Mouse (Mus musculus) hindbrain, embryonic 13.5 days (tissue): ENCODE measurements around the gene Cdkn3. TPM values are rescaled to one million over a fixed set of nuclear protein-coding genes. Genes with fewer than 3 reads are reported as not detected.
"Not testable (repeated sequence)": the region's sequence is repeated elsewhere in the genome, so short reads cannot be mapped to it uniquely, and the experiment has no call there.

Experiments
- ATAC-seq: fragments of 200-750 bp; cut with Nextera tagmentation; 2 replicates; pipeline ENCODE4 v1.8.0; 2017; ENCODE audit warnings: moderate TSS enrichment; ENCODE audit not compliant: low FRiP score
- H3K27ac ChIP-seq: fragments of 300-500 bp; sonication (generic); 2 replicates; pipeline ENCODE4 v1.5.1; 2015; ENCODE audit warnings: inconsistent platforms, mild to moderate bottlenecking, moderate library complexity
- H3K27me3 ChIP-seq: fragments of 300-500 bp; sonication (generic); 2 replicates; pipeline ENCODE4 v1.6.1; 2015; ENCODE audit warnings: mild to moderate bottlenecking, inconsistent platforms
- H3K36me3 ChIP-seq: fragments of 300-500 bp; sonication (generic); 2 replicates; pipeline ENCODE4 v1.6.1; 2015; ENCODE audit warnings: mild to moderate bottlenecking, inconsistent platforms
- H3K4me1 ChIP-seq: fragments of 300-500 bp; sonication (generic); replicated peaks from 2 replicates; pipeline ENCODE4 v1.6.1; 2015; ENCODE audit warnings: inconsistent platforms
- H3K4me2 ChIP-seq: fragments of 300-500 bp; sonication (generic); 2 replicates; pipeline ENCODE4 v1.6.1; 2015; ENCODE audit warnings: inconsistent platforms, mild to moderate bottlenecking, moderate library complexity
- H3K4me3 ChIP-seq: fragments of 300-500 bp; sonication (generic); 2 replicates; pipeline ENCODE4 v1.5.1; 2015; ENCODE audit warnings: mild to moderate bottlenecking, inconsistent platforms
- H3K9ac ChIP-seq: fragments of 300-500 bp; sonication (generic); 2 replicates; pipeline ENCODE4 v1.6.1; 2015; ENCODE audit warnings: mild to moderate bottlenecking, inconsistent platforms
- H3K9me3 ChIP-seq: fragments of 300-500 bp; sonication (generic); 2 replicates; pipeline ENCODE4 v1.6.1; 2016; ENCODE audit warnings: inconsistent platforms
- WGBS: fragments of 180-500 bp; shearing (Covaris S2); methylation state at CpG from one replicate; pipeline ENCODE4 v1.1.7; 2015; 5-methylcytosine and 5-hydroxymethylcytosine counted together
- polyA plus RNA-seq: library from polyadenylated mRNA; unstranded; fragments of >200 nt; fragmentation: Nextera tagmentation; extraction: Ambion mirVana; gene quantifications from 2 replicates; pipeline ENCODE4 v1.2.1, GENCODE M21; 2015

Cdkn3 gene
- polyA plus RNA-seq = 11.0 and 15.2 TPM in 2 replicates

DNA sequence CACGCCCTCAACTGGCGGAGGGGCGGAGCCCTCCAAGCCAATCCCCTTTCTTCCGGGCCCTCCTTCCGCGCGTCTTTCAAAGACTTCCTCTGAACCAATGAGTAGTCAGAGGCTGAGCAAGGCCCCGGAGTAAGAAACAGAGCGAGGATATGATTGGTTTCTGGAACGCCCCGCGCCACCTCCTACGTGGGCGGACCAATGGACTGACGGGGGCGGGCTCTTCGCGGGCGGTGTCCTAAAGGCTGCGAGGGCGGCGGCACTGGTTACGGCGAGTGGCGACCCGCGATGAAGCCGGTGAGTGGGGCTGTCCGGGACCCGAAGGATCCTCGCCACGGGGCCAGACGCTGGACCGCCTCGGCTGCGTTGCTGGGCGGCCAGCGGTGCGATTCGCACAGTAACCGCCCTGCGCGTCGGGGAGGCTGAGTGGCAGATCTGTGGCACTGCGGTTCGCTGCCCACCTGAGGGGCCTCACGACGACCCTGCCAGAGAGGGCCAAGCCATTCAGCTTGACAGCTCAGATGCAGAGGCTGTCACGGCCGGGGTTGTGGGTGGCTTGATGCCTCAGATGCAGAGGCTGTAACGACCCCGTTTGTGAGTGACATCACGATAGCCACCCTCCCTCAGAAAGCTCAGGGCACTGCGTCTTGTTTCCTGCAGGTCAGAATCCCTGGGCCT lies at the start of gene Cdkn3:
Gene Cdkn3 (plus strand): TSS at position 187 of the 675 bp plus-strand sequence.
- Histone ChIP-seq H3K9me3 (peaks cover 7% of the 10 kb centered on the region; the same call in 1 of the 2 replicates), H3K4me3 (peak within 1 kb of the TSS; percentile 60), H3K4me2 (peak within 1 kb of the TSS; percentile 93), H3K9ac (peak within 1 kb of the TSS; percentile 79), H3K4me1 (peaks cover 11% of the 10 kb centered on the region), H3K27me3 (no peaks in the 10 kb centered on the region), H3K36me3 (no peaks in the 10 kb centered on the region), H3K27ac (no peak within 1 kb of the TSS)
- WGBS = under 1% methylated on average over 54 of the region's 54 CpGs
- ATAC-seq = peak; percentile 100

DNA sequence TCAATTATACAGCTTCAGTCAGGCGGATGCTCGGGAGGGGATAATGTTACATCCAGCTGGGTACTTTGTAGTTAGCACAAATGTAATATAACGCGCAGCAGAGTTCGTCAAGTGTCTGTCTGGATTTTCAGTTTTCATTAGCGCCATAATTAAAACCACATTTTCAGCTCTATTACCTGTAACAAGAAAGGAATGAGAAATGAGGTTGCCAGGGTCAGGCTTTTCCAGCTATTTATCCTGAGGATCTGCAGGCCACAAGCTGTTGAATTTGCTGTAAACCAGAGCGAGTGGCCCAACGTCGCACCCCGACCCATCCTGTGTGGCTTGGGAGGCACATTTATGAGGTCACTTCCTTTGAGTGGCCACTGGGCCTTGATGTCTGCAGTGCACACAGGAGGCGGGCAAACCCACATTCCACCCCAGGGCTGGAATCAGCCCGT lies 41.8 kb upstream of the Cdkn3 start:
- Histone ChIP-seq H3K9ac (no peak overlapping the region), H3K4me2 (no peak overlapping the region), H3K27me3 (no peaks in the 10 kb centered on the region), H3K9me3 (no peaks in the 10 kb centered on the region), H3K36me3 (no peaks in the 10 kb centered on the region), H3K4me1 (no peaks in the 10 kb centered on the region), H3K4me3 (no peak overlapping the region), H3K27ac (no peak overlapping the region)
- ATAC-seq = no peak
- WGBS = 62% methylated on average over 12 of the region's 12 CpGs

DNA sequence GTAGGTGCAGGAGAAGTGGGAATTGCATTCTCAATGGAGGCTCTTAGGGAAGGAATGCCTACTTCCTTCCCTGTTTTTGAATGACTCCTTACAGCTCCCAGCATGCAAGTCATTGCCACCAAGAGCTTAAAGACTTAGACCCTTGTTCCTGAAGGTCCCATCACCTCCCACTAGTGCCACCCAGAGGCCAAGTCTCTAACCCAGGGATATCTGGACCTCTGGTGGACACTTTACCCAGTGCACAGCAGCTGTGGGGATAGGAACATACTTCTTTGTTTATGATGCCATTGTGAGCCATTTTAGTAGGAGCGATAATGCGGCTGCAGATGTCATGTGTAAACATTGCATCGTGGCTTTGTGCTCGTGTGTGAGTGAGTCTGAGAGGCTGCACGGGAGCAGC lies 38.3 kb upstream of the Cdkn3 start:
- Histone ChIP-seq H3K9ac (no peak overlapping the region), H3K27ac (no peak overlapping the region), H3K4me1 (no peaks in the 10 kb centered on the region), H3K9me3 (no peaks in the 10 kb centered on the region), H3K27me3 (0 out of 2 replicates have a peak, but pooled peaks cover 4% of the 10 kb centered on the region), H3K4me3 (no peak overlapping the region), H3K36me3 (no peaks in the 10 kb centered on the region), H3K4me2 (no peak overlapping the region)
- ATAC-seq = no peak
- WGBS = 70% methylated on average over 5 of the region's 5 CpGs

DNA sequence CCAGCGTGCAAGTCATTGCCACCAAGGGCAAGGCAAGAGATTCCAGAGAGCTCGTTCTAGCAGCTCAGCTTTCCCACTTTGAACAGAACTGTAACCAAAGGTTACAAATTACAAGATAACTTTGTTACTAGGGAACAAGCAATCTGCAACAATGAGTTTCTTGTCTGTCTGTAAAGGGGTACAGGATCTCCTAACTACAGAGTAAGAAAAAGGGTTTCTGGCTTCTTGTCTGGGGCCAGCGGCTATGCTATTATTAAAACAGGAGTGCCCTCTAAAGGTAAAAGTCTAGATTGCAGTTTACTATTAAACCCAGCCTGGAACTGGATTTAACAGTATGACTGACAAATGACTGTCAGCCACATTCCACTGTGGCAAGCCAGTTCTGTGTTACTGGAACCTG lies 36.5 kb upstream of the Cdkn3 start:
- Histone ChIP-seq H3K27ac (no peak overlapping the region), H3K4me1 (no peaks in the 10 kb centered on the region), H3K9me3 (no peaks in the 10 kb centered on the region), H3K4me3 (no peak overlapping the region), H3K27me3 (0 out of 2 replicates have a peak, but pooled peaks cover 4% of the 10 kb centered on the region), H3K9ac (no peak overlapping the region; the same call in 1 of the 2 replicates), H3K36me3 (no peaks in the 10 kb centered on the region), H3K4me2 (no peak overlapping the region)
- WGBS = 32% methylated on average over 3 of the region's 3 CpGs
- ATAC-seq = 0 out of 2 replicates have a peak, but pooled peaks have one; percentile 29

DNA sequence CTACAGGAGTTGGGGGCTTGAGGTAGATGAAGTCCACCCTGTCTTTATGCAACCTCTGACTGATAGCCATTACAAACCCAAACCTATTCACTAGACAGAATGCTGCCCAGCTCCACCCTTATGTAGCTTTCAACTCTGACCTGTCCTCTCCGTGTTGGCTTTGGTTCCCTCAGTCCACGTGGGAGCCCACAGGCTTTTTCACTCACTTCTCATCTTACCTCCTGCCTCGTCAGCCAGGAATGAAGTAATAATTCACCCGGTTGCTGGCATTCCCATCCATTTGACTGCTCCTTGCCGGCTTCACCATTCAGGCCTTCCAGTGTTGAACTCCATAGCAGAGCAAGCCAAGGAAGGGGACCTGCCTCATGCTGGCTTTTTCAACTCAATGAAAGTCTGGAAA lies 35.4 kb upstream of the Cdkn3 start:
- no peaks in the 10 kb centered on the region for H3K36me3 ChIP-seq
- no peak overlapping the region for H3K9ac ChIP-seq
- H3K4me3 ChIP-seq = no peak overlapping the region
- H3K27ac ChIP-seq = no peak overlapping the region
- no peak for ATAC-seq
- H3K4me1 ChIP-seq = no peaks in the 10 kb centered on the region
- no peak overlapping the region for H3K4me2 ChIP-seq
- 0 out of 2 replicates have a peak, but pooled peaks cover 4% of the 10 kb centered on the region for H3K27me3 ChIP-seq
- no peaks in the 10 kb centered on the region for H3K9me3 ChIP-seq
- WGBS = 54% methylated on average over 5 of the region's 5 CpGs

DNA sequence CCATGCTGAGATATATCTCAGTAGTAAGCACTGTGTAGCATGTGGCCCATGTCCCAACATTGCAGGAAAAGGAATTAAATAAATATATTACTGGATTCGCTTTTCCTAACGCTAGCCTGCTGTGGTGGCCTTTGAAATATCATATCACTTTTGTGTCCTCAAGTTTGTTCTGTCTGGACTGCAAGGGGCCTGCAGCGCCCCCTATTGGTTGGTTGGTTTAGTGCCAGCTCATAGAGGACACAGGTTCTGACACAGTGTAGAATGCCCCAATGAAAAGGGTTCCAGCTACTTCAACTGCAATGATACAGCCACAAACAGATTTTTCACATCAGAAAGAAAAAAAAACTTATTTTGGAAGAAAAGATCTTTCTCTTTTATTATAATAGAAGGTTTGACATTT lies 34.6 kb upstream of the Cdkn3 start:
- Histone ChIP-seq H3K36me3 (no peaks in the 10 kb centered on the region), H3K4me2 (no peak overlapping the region), H3K4me3 (no peak overlapping the region), H3K27ac (no peak overlapping the region), H3K27me3 (0 out of 2 replicates have a peak, but pooled peaks cover 4% of the 10 kb centered on the region), H3K4me1 (no peaks in the 10 kb centered on the region), H3K9me3 (no peaks in the 10 kb centered on the region), H3K9ac (no peak overlapping the region)
- ATAC-seq = no peak
- 53% methylated on average over 3 of the region's 3 CpGs for WGBS

DNA sequence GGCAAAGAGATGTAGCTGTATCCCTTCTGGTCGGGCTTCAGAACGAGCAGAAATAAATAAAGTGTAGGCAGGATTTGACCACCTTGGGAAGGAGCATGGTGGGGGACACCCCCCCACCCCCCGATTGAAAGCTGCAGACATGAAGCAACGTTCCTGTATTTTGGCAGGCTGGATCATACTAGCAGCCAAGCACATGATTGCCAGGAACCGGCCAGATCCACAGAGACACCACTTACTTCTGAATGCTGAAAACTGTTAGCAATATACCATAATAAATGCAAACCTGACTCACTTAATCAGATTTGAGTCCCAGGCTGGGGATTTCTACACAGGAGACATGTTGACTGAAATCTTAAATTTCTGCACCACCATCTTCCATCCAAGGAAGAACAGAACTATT lies 26.1 kb upstream of the Cdkn3 start:
- 88% methylated on average over 5 of the region's 5 CpGs for WGBS
- no peaks in the 10 kb centered on the region for H3K9me3 ChIP-seq

DNA sequence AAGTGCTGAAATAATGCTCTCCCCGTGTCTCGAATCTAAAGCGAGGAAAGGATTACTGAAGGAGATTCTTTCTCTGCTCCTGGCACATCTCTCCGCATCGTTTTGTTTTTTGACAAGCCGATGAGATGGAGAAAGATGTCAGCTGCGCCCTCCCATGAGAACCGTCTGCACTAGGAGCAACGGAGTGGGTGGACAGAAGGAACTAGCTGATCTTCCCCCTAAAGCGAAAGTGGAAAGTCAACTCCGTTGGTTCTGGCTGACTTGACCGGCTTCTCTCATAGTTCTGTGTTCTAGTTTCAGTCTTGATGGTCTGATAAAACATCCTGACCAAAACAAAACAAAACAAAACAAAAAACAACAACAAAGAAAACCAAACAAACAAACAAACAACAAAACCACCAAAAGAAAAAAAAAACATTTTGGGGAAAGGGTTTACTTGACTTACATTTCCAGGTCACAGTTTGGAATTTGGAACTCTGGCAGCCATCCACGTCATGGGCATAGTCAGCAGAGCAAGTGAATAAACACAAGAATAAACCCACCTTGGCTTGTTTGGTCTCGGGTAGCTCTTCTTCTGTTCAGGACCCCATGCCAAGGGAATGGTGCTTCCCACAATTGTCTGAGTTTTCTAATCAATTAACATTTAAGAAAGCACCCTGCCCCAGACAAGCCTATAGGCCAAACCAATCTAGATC lies 25.4 kb upstream of the Cdkn3 start:
- 87% methylated on average over 14 of the region's 14 CpGs for WGBS
- H3K27me3 ChIP-seq = no peaks in the 10 kb centered on the region
- no peaks in the 10 kb centered on the region for H3K4me1 ChIP-seq
- no peaks in the 10 kb centered on the region for H3K36me3 ChIP-seq
- H3K9ac ChIP-seq = no peak overlapping the region
- H3K9me3 ChIP-seq = no peaks in the 10 kb centered on the region
- no peak overlapping the region for H3K4me3 ChIP-seq
- no peak for ATAC-seq
- no peak overlapping the region for H3K27ac ChIP-seq
- no peak overlapping the region for H3K4me2 ChIP-seq

More for the DNA sequence above, 26.1 kb upstream of the Cdkn3 start:
- no peaks in the 10 kb centered on the region for H3K36me3 ChIP-seq
- no peak overlapping the region for H3K4me2 ChIP-seq
- H3K9ac ChIP-seq = no peak overlapping the region
- no peak overlapping the region for H3K4me3 ChIP-seq
- H3K27ac ChIP-seq = no peak overlapping the region
- no peak for ATAC-seq
- no peaks in the 10 kb centered on the region for H3K4me1 ChIP-seq
- H3K27me3 ChIP-seq = no peaks in the 10 kb centered on the region

DNA sequence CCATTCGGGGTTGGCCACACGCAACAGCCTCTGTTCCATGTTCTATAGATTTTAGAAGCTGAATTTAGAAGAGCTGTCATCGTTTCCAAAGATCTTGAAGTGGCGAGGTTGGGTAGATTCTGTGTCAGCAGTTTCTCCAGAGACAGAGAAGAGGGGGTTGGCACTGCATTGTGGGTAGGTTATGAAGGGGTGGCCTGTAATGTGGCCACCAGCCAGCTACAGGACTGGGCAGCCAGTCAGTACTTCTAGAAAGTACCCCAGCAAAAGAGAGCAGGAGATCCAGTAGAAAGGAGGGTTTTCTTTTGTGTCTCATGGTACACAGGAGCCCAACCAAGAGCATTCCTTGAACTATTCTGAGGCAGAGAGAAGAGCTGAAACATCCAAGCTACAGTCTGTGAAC lies 24.0 kb upstream of the Cdkn3 start:
- Histone ChIP-seq H3K9ac (no peak overlapping the region), H3K4me1 (no peaks in the 10 kb centered on the region), H3K4me3 (no peak overlapping the region), H3K27me3 (no peaks in the 10 kb centered on the region), H3K27ac (no peak overlapping the region), H3K9me3 (no peaks in the 10 kb centered on the region), H3K36me3 (no peaks in the 10 kb centered on the region), H3K4me2 (no peak overlapping the region)
- 91% methylated on average over 4 of the region's 4 CpGs for WGBS
- no peak for ATAC-seq

DNA sequence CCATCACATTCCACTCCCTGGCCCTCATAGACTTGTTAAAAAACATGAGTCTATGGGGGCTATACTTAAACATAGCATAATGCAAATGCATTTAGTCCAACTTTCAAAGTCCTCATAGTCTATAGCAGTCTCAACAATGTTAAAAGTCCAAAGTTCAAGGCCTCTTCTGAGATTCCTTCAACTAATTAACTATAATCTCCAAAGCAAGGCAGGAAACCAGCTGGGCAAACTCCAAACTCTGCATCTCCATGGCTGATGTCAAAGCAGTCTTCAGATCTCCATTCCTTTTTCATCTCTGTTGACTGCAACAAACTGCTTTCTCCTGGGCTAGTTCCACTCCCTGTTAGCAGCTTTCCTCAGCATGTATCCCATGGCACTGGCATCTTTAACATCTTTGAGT lies 23.0 kb upstream of the Cdkn3 start:
- H3K4me1 ChIP-seq, H3K4me3 ChIP-seq, H3K9ac ChIP-seq, H3K36me3 ChIP-seq, ATAC-seq, H3K27me3 ChIP-seq, H3K27ac ChIP-seq, H3K4me2 ChIP-seq, H3K9me3 ChIP-seq: not testable (repeated sequence)

DNA sequence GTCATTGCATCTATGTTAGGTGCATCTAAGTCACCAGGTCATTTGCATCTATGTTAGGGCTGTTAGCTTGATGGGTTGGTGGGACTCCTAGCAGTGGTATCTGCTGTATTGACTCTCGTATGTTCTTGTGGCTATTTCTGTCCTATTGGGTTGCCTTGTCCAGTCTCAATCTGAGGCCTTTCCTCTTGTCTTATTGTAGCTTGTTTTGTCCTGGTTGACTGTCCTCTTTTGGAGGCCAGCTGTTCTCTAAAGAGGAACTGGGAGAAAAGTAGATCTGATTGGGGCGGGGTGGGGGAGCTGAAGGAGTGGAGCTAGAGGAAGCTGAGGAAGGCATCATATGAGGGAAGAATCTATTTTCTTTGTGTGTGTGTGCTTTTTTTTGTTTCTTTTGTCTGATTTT lies 17.7 kb upstream of the Cdkn3 start:
- no peak overlapping the region for H3K9ac ChIP-seq
- no peaks in the 10 kb centered on the region for H3K27me3 ChIP-seq
- no peak overlapping the region for H3K4me2 ChIP-seq
- 98% methylated on average over 2 of the region's 2 CpGs for WGBS
- H3K4me3 ChIP-seq = no peak overlapping the region
- H3K36me3 ChIP-seq = no peaks in the 10 kb centered on the region
- ATAC-seq = no peak
- H3K27ac ChIP-seq = no peak overlapping the region
- no peaks in the 10 kb centered on the region for H3K4me1 ChIP-seq
- no peaks in the 10 kb centered on the region for H3K9me3 ChIP-seq

DNA sequence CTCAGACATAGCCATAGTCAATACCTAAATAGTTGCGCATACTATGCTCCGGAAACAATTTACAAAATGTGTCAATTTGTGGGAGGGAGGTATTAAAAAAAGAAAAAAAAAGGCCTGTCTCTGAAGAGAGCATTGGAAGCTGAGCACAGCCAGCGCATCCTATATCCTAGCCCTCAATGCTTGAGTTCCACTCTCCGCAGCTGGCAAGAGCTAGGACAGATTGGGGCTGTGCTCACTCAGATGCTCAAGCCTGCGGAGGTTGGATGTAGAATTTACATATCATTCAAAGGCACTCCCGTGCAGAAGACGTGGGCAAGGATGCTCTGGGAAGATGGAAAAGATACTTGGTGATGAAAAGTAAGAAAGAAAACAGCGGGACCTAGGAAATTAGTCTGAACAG lies 14.9 kb upstream of the Cdkn3 start:
- no peaks in the 10 kb centered on the region for H3K27me3 ChIP-seq
- no peaks in the 10 kb centered on the region for H3K4me1 ChIP-seq
- WGBS = 92% methylated on average over 8 of the region's 8 CpGs
- H3K4me3 ChIP-seq = no peak overlapping the region
- H3K9ac ChIP-seq = no peak overlapping the region
- no peak overlapping the region for H3K4me2 ChIP-seq
- ATAC-seq = no peak
- no peaks in the 10 kb centered on the region for H3K36me3 ChIP-seq
- no peaks in the 10 kb centered on the region for H3K9me3 ChIP-seq
- no peak overlapping the region for H3K27ac ChIP-seq

DNA sequence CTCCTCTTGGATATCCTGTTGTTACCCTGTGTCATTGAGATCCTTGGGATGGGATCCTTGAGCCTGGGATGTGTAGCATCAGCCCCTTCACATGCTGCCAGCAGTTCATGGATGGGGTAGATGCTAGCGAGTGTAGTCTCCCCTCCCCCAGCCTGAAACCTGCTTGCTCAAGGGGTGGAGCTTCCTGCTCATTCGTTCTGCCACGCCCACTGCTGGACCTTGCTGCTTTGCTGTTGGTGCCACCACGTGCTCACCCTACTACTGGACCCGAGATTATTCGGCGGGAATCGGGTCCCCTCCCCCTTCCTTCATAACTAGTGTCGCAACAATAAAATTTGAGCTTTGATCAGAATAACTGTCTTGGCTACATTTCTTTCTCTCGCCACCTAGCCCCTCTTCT lies 6.0 kb upstream of the Cdkn3 start:
- not testable (repeated sequence) for H3K4me2 ChIP-seq, H3K36me3 ChIP-seq, H3K4me1 ChIP-seq, H3K27me3 ChIP-seq, H3K27ac ChIP-seq, H3K4me3 ChIP-seq, H3K9ac ChIP-seq, ATAC-seq, H3K9me3 ChIP-seq
- 66% methylated on average over 10 of the region's 10 CpGs for WGBS
